Comparison of ENCODE assay signal across 15 mouse cellular contexts in the genomic region with DNA sequence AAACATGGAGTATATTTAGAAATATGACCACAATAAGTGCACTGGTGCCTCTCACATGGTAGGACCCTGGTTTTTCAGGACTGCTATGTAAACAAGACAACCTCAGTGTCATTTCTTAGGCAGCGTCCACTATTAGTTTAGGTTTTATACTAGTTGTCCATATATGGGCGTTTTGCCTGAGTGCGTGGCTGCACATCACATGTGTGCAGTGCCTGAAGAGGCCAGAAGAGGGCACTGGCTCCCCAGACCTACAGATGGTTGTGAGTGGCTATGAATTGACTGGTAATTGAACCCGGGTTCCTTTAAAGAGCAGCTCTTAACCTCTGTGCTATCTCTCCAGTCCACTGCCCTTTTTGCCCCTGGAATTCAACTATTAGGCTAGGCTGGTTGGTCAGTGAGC. TPM values are rescaled to one million over a fixed set of nuclear protein-coding genes. Genes with fewer than 3 reads are reported as not detected.
DNase-seq lines count a peak whose midpoint lies in the region; ATAC-seq and TF ChIP-seq lines count a peak whose summit lies in the region.
"Had no signal": no experiment of that assay in that cellular context is flagged by ENCODE, and none has a peak within 500 bp of the region (broad histone marks: within the 10 kb centered on the region; RNA-seq: fewer than 3 reads in every experiment).

No protein-coding gene starts in this region.

- 94% methylated on average over 4 of the region's 4 CpGs for WGBS in hindbrain, postnatal 0 days
- 94% methylated on average over 4 of the region's 4 CpGs for WGBS in hindbrain, embryonic 10.5 days
- 98% methylated on average over 4 of the region's 4 CpGs for WGBS in midbrain, postnatal 0 days
- 94% methylated on average over 4 of the region's 4 CpGs for WGBS in midbrain, embryonic 14.5 days
- 95% methylated on average over 4 of the region's 4 CpGs for WGBS in neural tube, embryonic 15.5 days

- H3K9me3 ChIP-seq in hindbrain, postnatal 0 days (ENCODE audit: low read length) = no peaks in the 10 kb centered on the region
- H3K9me3 ChIP-seq in hindbrain, embryonic 10.5 days = no peaks in the 10 kb centered on the region
- no peaks in the 10 kb centered on the region for H3K9me3 ChIP-seq in midbrain, postnatal 0 days (ENCODE audit: low read length)
- H3K9me3 ChIP-seq in midbrain, embryonic 14.5 days (ENCODE audit: control insufficient read depth, low read length) = no peaks in the 10 kb centered on the region
- H3K9me3 ChIP-seq in MEL (replicated peaks; ENCODE audit: insufficient read depth, low read length) = no peaks in the 10 kb centered on the region
- H3K9me3 ChIP-seq in neural tube, embryonic 15.5 days (replicated peaks) = no peaks in the 10 kb centered on the region
- H3K9me3 ChIP-seq: liver, embryonic 15.5 days had no signal

- H3K79me2 ChIP-seq in MEL (ENCODE audit: control insufficient read depth, insufficient read depth, low read length, poor library complexity) = no peaks in the 10 kb centered on the region

- H3K4me1 ChIP-seq in hindbrain, postnatal 0 days (ENCODE audit: insufficient read depth, low read length) = peaks cover 15% of the 10 kb centered on the region; the same call in 1 of the 2 replicates
- peaks cover 29% of the 10 kb centered on the region for H3K4me1 ChIP-seq in hindbrain, embryonic 10.5 days (replicated peaks)
- H3K4me1 ChIP-seq in midbrain, postnatal 0 days (ENCODE audit: insufficient read depth, low read length) = no peaks in the 10 kb centered on the region
- peaks cover 13% of the 10 kb centered on the region; the same call in 1 of the 2 replicates for H3K4me1 ChIP-seq in midbrain, embryonic 14.5 days (ENCODE audit: control insufficient read depth, insufficient read depth, low read length)
- H3K4me1 ChIP-seq in MEL (ENCODE audit: control insufficient read depth in 1 of 2, insufficient read depth in 2 of 2, low read length in 2 of 2) = no peaks in the 10 kb centered on the region
- peaks cover 30% of the 10 kb centered on the region for H3K4me1 ChIP-seq in neural tube, embryonic 15.5 days
- H3K4me1 ChIP-seq: liver, embryonic 15.5 days had no signal

- ATAC-seq in hindbrain, postnatal 0 days = no peak
- no peak for ATAC-seq in midbrain, postnatal 0 days (ENCODE audit: low FRiP score)
- ATAC-seq in midbrain, embryonic 14.5 days (ENCODE audit: low FRiP score, low TSS enrichment) = no peak
- ATAC-seq in neural tube, embryonic 15.5 days (ENCODE audit: low FRiP score) = no peak
- ATAC-seq: forebrain, embryonic 16.5 days had no signal

- no peak overlapping the region for H3K9ac ChIP-seq in hindbrain, postnatal 0 days (replicated peaks; ENCODE audit: low read length)
- H3K9ac ChIP-seq in midbrain, postnatal 0 days (replicated peaks; ENCODE audit: low read length, poor library complexity, severe bottlenecking) = no peak overlapping the region
- no peak overlapping the region for H3K9ac ChIP-seq in midbrain, embryonic 14.5 days (replicated peaks; ENCODE audit: low read length)
- no peak overlapping the region for H3K9ac ChIP-seq in MEL (ENCODE audit: control insufficient read depth, low read depth, low read length, poor library complexity, severe bottlenecking)
- H3K9ac ChIP-seq in neural tube, embryonic 15.5 days (replicated peaks) = no peak overlapping the region
- H3K9ac ChIP-seq: liver, embryonic 15.5 days; midbrain, embryonic 12.5 days had no signal

- peak; percentile 55 for TF ChIP-seq CTCF in hindbrain, postnatal 0 days (IDR thresholded peaks at IDR 0.05; ENCODE audit: low read depth)
- peak; percentile 58 for TF ChIP-seq CTCF in midbrain, postnatal 0 days (IDR thresholded peaks at IDR 0.05)
- peak; percentile 42 to 56 (median 46); a peak in 5 of 6 replicates for TF ChIP-seq CTCF in MEL (IDR thresholded peaks at IDR 0.05 in 2 of 3, conservative IDR thresholded peaks at IDR 0.05 in 1 of 3; ENCODE audit: control insufficient read depth in 1 of 3, insufficient read depth in 1 of 3, low read depth in 2 of 3, low read length in 3 of 3, poor library complexity in 1 of 3, severe bottlenecking in 1 of 3)

- no peak; the same call in none of the 2 replicates for TF ChIP-seq RAD21 in MEL (IDR thresholded peaks at IDR 0.05; ENCODE audit: low read depth, low read length)

- no peak for TF ChIP-seq POLR2A in MEL (IDR thresholded peaks at IDR 0.05; ENCODE audit: control insufficient read depth in 1 of 2, insufficient read depth in 1 of 2, low read depth in 1 of 2, low read length in 2 of 2, poor library complexity in 1 of 2)

- no peak overlapping the region for H3K27ac ChIP-seq in hindbrain, postnatal 0 days
- no peak overlapping the region for H3K27ac ChIP-seq in hindbrain, embryonic 10.5 days
- H3K27ac ChIP-seq in midbrain, postnatal 0 days (ENCODE audit: low read depth, low read length) = no peak overlapping the region
- H3K27ac ChIP-seq in midbrain, embryonic 14.5 days (replicated peaks; ENCODE audit: low read depth, low read length) = no peak overlapping the region
- no peak overlapping the region for H3K27ac ChIP-seq in MEL (ENCODE audit: control insufficient read depth, low read depth, low read length)
- no peak overlapping the region for H3K27ac ChIP-seq in neural tube, embryonic 15.5 days (replicated peaks)
- H3K27ac ChIP-seq: liver, embryonic 15.5 days; midbrain, embryonic 12.5 days had no signal

- no peaks in the 10 kb centered on the region for H3K27me3 ChIP-seq in hindbrain, postnatal 0 days (ENCODE audit: insufficient read depth, low read length)
- no peaks in the 10 kb centered on the region for H3K27me3 ChIP-seq in hindbrain, embryonic 10.5 days (ENCODE audit: insufficient read depth, poor library complexity, severe bottlenecking)
- no peaks in the 10 kb centered on the region for H3K27me3 ChIP-seq in midbrain, postnatal 0 days (ENCODE audit: insufficient read depth, low read length)
- no peaks in the 10 kb centered on the region for H3K27me3 ChIP-seq in midbrain, embryonic 14.5 days (ENCODE audit: control insufficient read depth, insufficient read depth, low read length)
- H3K27me3 ChIP-seq in MEL (ENCODE audit: control insufficient read depth in 1 of 2, insufficient read depth in 2 of 2, low read length in 2 of 2) = no peaks in the 10 kb centered on the region
- no peaks in the 10 kb centered on the region for H3K27me3 ChIP-seq in splenic B cell, adult 2 months (ENCODE audit: control insufficient read depth, insufficient read depth, low read length, poor library complexity, severe bottlenecking)
- H3K27me3 ChIP-seq in neural tube, embryonic 15.5 days (replicated peaks) = no peaks in the 10 kb centered on the region
- H3K27me3 ChIP-seq: liver, embryonic 15.5 days; midbrain, embryonic 12.5 days had no signal

- DNase-seq in hindbrain, postnatal 0 days (ENCODE audit: low spot score) = no peak
- no peak for DNase-seq in hindbrain, embryonic 10.5 days (ENCODE audit: low spot score)
- no peak for DNase-seq in midbrain, postnatal 0 days (ENCODE audit: low spot score)
- no peak for DNase-seq in midbrain, embryonic 14.5 days
- peak; percentile 37 for DNase-seq in MEL (ENCODE audit: low read depth, low spot score)
- peak; percentile 15 for DNase-seq in splenic B cell, adult 2 months (ENCODE audit: low read depth, low spot score)
- no peak for DNase-seq in c-Kit-positive CD71-positive TER-119-positive erythroid progenitor cells, embryonic 14.5 days (ENCODE audit: low spot score)
- DNase-seq: adrenal gland, postnatal 25 days; cerebellum, adult 8-10 months; heart, postnatal 10 days had no signal

- H3K4me2 ChIP-seq in hindbrain, postnatal 0 days (ENCODE audit: low read depth, low read length) = no peak overlapping the region
- H3K4me2 ChIP-seq in midbrain, postnatal 0 days (ENCODE audit: low read depth, low read length, poor library complexity, severe bottlenecking) = no peak overlapping the region
- no peak overlapping the region for H3K4me2 ChIP-seq in midbrain, embryonic 14.5 days (ENCODE audit: low read length)
- no peak overlapping the region for H3K4me2 ChIP-seq in neural tube, embryonic 15.5 days
- H3K4me2 ChIP-seq: liver, embryonic 15.5 days; midbrain, embryonic 12.5 days had no signal

- H3K36me3 ChIP-seq in hindbrain, postnatal 0 days (ENCODE audit: insufficient read depth, low read length) = no peaks in the 10 kb centered on the region
- H3K36me3 ChIP-seq in hindbrain, embryonic 10.5 days = peaks cover 23% of the 10 kb centered on the region
- 0 out of 2 replicates have a peak, but pooled peaks cover 3% of the 10 kb centered on the region for H3K36me3 ChIP-seq in midbrain, postnatal 0 days (ENCODE audit: insufficient read depth, low read length)
- H3K36me3 ChIP-seq in midbrain, embryonic 14.5 days (ENCODE audit: control insufficient read depth, insufficient read depth, low read length) = no peaks in the 10 kb centered on the region
- H3K36me3 ChIP-seq in MEL (ENCODE audit: control insufficient read depth in 1 of 2, insufficient read depth in 2 of 2, low read length in 2 of 2) = no peaks in the 10 kb centered on the region
- H3K36me3 ChIP-seq in splenic B cell, adult 2 months (ENCODE audit: control insufficient read depth, insufficient read depth, low read length, poor library complexity, severe bottlenecking) = no peaks in the 10 kb centered on the region
- no peaks in the 10 kb centered on the region for H3K36me3 ChIP-seq in neural tube, embryonic 15.5 days

- no peak for TF ChIP-seq EP300 in MEL (IDR thresholded peaks at IDR 0.05; ENCODE audit: low read depth in 1 of 2, low read length in 2 of 2)

- H3K4me3 ChIP-seq in hindbrain, postnatal 0 days (ENCODE audit: low read length) = no peak overlapping the region
- no peak overlapping the region for H3K4me3 ChIP-seq in hindbrain, embryonic 10.5 days
- no peak overlapping the region for H3K4me3 ChIP-seq in midbrain, postnatal 0 days (ENCODE audit: low read depth, low read length)
- no peak overlapping the region for H3K4me3 ChIP-seq in midbrain, embryonic 14.5 days (replicated peaks; ENCODE audit: low read depth, low read length)
- H3K4me3 ChIP-seq in MEL (ENCODE audit: control insufficient read depth in 1 of 2, insufficient read depth in 1 of 2, low read depth in 2 of 2, low read length in 2 of 2) = no peak overlapping the region
- H3K4me3 ChIP-seq in neural tube, embryonic 15.5 days (replicated peaks) = no peak overlapping the region
- H3K4me3 ChIP-seq: liver, embryonic 15.5 days; midbrain, embryonic 12.5 days had no signal

RNA-seq across cellular contexts. Expression of gene Gper1, which starts 6.0 kb away (rescaled TPM):
- 5.8 and 9.6 TPM in 2 replicates for total RNA-seq in hindbrain, postnatal 0 days (2014; rRNA removed)
- 5.6 and 6.2 TPM in 2 replicates for polyA plus RNA-seq in hindbrain, postnatal 0 days (2015; fragmentation: Nextera tagmentation; extraction: Ambion mirVana)
- 0.40 and 0.76 TPM in 2 replicates for polyA plus RNA-seq in hindbrain, embryonic 10.5 days (2016; fragmentation: Nextera tagmentation; extraction: Ambion mirVana)
- 5.8 and 8.9 TPM in 2 replicates for total RNA-seq in midbrain, postnatal 0 days (2014; rRNA removed)
- polyA plus RNA-seq in midbrain, postnatal 0 days (2015; fragmentation: Nextera tagmentation; extraction: Ambion mirVana) = 5.8 and 7.1 TPM in 2 replicates
- 9.2 and 9.6 TPM in 2 replicates for polyA plus RNA-seq in midbrain, embryonic 14.5 days (2014; fragmentation: Nextera tagmentation; extraction: Ambion mirVana)
- 0.07 and 0.15 TPM in 2 replicates for total RNA-seq in MEL (2012; rRNA removed)
- under 1 TPM in 1 of 2 experiments, not detected in 1; 0.07 TPM for polyA plus RNA-seq in MEL (2012; ENCODE audit: insufficient read depth in 1 of 2, insufficient read length in 2 of 2, low read depth in 1 of 2, low replicate concordance in 2 of 2, missing spikeins in 1 of 2)
- polyA plus RNA-seq in neural tube, embryonic 15.5 days (2015; fragmentation: Nextera tagmentation; extraction: Ambion mirVana) = 7.8 and 9.6 TPM in 2 replicates
- total RNA-seq: granulocyte monocyte progenitor cell, adult 5-6 weeks had no signal

RNA-seq across cellular contexts. Expression of gene C130050O18Rik, which starts 11.9 kb away (rescaled TPM):
- total RNA-seq in hindbrain, postnatal 0 days (2014; rRNA removed) = 1.1 TPM in 1 of 2 replicates, not detected in the other
- polyA plus RNA-seq in hindbrain, postnatal 0 days (2015; fragmentation: Nextera tagmentation; extraction: Ambion mirVana) = 0.34 TPM in 1 of 2 replicates, not detected in the other
- polyA plus RNA-seq in hindbrain, embryonic 10.5 days (2016; fragmentation: Nextera tagmentation; extraction: Ambion mirVana) = 0.43 TPM in 1 of 2 replicates, not detected in the other
- total RNA-seq in midbrain, postnatal 0 days (2014; rRNA removed) = 0.19 TPM in 1 of 2 replicates, not detected in the other
- 0.17 TPM in 1 of 2 replicates, not detected in the other for polyA plus RNA-seq in midbrain, postnatal 0 days (2015; fragmentation: Nextera tagmentation; extraction: Ambion mirVana)
- polyA plus RNA-seq in midbrain, embryonic 14.5 days (2014; fragmentation: Nextera tagmentation; extraction: Ambion mirVana) = 0.29 and 0.58 TPM in 2 replicates
- total RNA-seq in MEL (2012; rRNA removed) = 0.10 and 0.12 TPM in 2 replicates
- under 1 TPM in 1 of 2 experiments, not detected in 1; 0.21 TPM for polyA plus RNA-seq in MEL (2012; ENCODE audit: insufficient read depth in 1 of 2, insufficient read length in 2 of 2, low read depth in 1 of 2, low replicate concordance in 2 of 2, missing spikeins in 1 of 2)
- polyA plus RNA-seq in neural tube, embryonic 15.5 days (2015; fragmentation: Nextera tagmentation; extraction: Ambion mirVana) = 0.47 and 0.64 TPM in 2 replicates

RNA-seq across cellular contexts. Expression of gene Gpr146, which starts 39.4 kb away (rescaled TPM):
- total RNA-seq in hindbrain, postnatal 0 days (2014; rRNA removed) = 8.1 and 10.1 TPM in 2 replicates
- 3.7 and 4.4 TPM in 2 replicates for polyA plus RNA-seq in hindbrain, postnatal 0 days (2015; fragmentation: Nextera tagmentation; extraction: Ambion mirVana)
- polyA plus RNA-seq in hindbrain, embryonic 10.5 days (2016; fragmentation: Nextera tagmentation; extraction: Ambion mirVana) = 2.0 and 2.8 TPM in 2 replicates
- total RNA-seq in midbrain, postnatal 0 days (2014; rRNA removed) = 4.1 and 5.6 TPM in 2 replicates
- 3.0 and 3.9 TPM in 2 replicates for polyA plus RNA-seq in midbrain, postnatal 0 days (2015; fragmentation: Nextera tagmentation; extraction: Ambion mirVana)
- 1.2 and 1.8 TPM in 2 replicates for polyA plus RNA-seq in midbrain, embryonic 14.5 days (2014; fragmentation: Nextera tagmentation; extraction: Ambion mirVana)
- 0.92 and 2.1 TPM in 2 replicates for total RNA-seq in MEL (2012; rRNA removed)
- polyA plus RNA-seq in MEL (2012; ENCODE audit: insufficient read depth in 1 of 2, insufficient read length in 2 of 2, low read depth in 1 of 2, low replicate concordance in 2 of 2, missing spikeins in 1 of 2) = 1 to 10 TPM in 1 of 2 experiments, not detected in 1; 4.5 TPM
- polyA plus RNA-seq in neural tube, embryonic 15.5 days (2015; fragmentation: Nextera tagmentation; extraction: Ambion mirVana) = 2.6 and 3.0 TPM in 2 replicates

RNA-seq across cellular contexts. Expression of gene 3110082I17Rik, which starts 43.4 kb away (rescaled TPM):
- 6.1 and 12.8 TPM in 2 replicates for total RNA-seq in hindbrain, postnatal 0 days (2014; rRNA removed)
- polyA plus RNA-seq in hindbrain, postnatal 0 days (2015; fragmentation: Nextera tagmentation; extraction: Ambion mirVana) = 17.1 and 18.2 TPM in 2 replicates
- polyA plus RNA-seq in hindbrain, embryonic 10.5 days (2016; fragmentation: Nextera tagmentation; extraction: Ambion mirVana) = 49.1 and 56.3 TPM in 2 replicates
- total RNA-seq in midbrain, postnatal 0 days (2014; rRNA removed) = 4.3 and 7.9 TPM in 2 replicates
- 14.9 and 15.1 TPM in 2 replicates for polyA plus RNA-seq in midbrain, postnatal 0 days (2015; fragmentation: Nextera tagmentation; extraction: Ambion mirVana)
- 10.8 and 12.8 TPM in 2 replicates for polyA plus RNA-seq in midbrain, embryonic 14.5 days (2014; fragmentation: Nextera tagmentation; extraction: Ambion mirVana)
- total RNA-seq in MEL (2012; rRNA removed) = 43.2 and 58.1 TPM in 2 replicates
- polyA plus RNA-seq in MEL (2012; ENCODE audit: insufficient read depth in 1 of 2, insufficient read length in 2 of 2, low read depth in 1 of 2, low replicate concordance in 2 of 2, missing spikeins in 1 of 2) = 10 to 100 TPM in 1 of 2 experiments, not detected in 1; 79.5 TPM
- polyA plus RNA-seq in neural tube, embryonic 15.5 days (2015; fragmentation: Nextera tagmentation; extraction: Ambion mirVana) = 15.7 and 22.7 TPM in 2 replicates

Comparison
In these comparisons a context has a peak if more than half of its experiments do, and no peak if none do; other contexts are left out.
1. DNase-seq: peak in MEL (single experiment) and splenic B cell, adult 2 months (single experiment); none in hindbrain, postnatal 0 days (single experiment), hindbrain, embryonic 10.5 days (single experiment), midbrain, postnatal 0 days (single experiment), midbrain, embryonic 14.5 days (single experiment) and c-Kit-positive CD71-positive TER-119-positive erythroid progenitor cells, embryonic 14.5 days (single experiment).
2. Peak in every context shown above with its lines, with median percentiles within 50 percentile points of each other: CTCF ChIP-seq.